In the genomic region with DNA sequence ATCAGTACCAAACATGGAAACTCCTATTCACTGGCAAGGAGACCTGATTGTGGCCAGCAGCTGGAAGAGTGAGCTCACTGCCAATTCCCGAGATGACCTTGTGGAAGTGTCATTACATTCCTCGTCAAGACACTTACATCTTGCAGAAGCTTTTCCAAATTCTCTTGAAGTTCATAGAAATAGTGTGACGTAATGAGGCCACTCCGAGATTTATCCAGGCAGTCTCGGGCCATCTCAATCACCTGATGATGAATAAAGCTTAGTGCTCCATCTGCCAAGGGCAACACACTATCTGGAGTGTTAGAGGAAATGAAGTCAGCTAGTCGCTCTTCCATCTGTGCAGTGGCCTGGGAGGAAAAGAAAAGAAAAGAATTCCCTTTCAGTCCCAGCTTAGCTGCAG, we compare ENCODE assay signal across 26 mouse cellular contexts.
DNase-seq lines count a peak whose midpoint lies in the region; ATAC-seq and TF ChIP-seq lines count a peak whose summit lies in the region.
"Had no signal": no experiment of that assay in that cellular context is flagged by ENCODE, and none has a peak within 500 bp of the region (broad histone marks: within the 10 kb centered on the region; RNA-seq: fewer than 3 reads in every experiment).

No protein-coding gene starts in this region.

- no peak overlapping the region for H3K9ac ChIP-seq in lung, postnatal 0 days (replicated peaks; ENCODE audit: low read depth)
- H3K9ac ChIP-seq in heart, embryonic 15.5 days: no peak overlapping the region
- H3K9ac ChIP-seq: hindbrain, embryonic 12.5 days; limb, embryonic 12.5 days; liver, postnatal 0 days; neural tube, embryonic 13.5 days had no signal

- WGBS in lung, postnatal 0 days: 67% methylated on average over 6 of the region's 6 CpGs
- 76% methylated on average over 6 of the region's 6 CpGs for WGBS in lung, adult 2 months
- WGBS in heart, embryonic 15.5 days: 51% methylated on average over 6 of the region's 6 CpGs

- no peaks in the 10 kb centered on the region for H3K4me1 ChIP-seq in lung, postnatal 0 days (ENCODE audit: insufficient read depth, low read depth, low read length)
- no peaks in the 10 kb centered on the region for H3K4me1 ChIP-seq in lung, adult 2 months (ENCODE audit: control insufficient read depth, insufficient read depth, low read length)
- peaks cover 4% of the 10 kb centered on the region; the same call in 1 of the 2 replicates for H3K4me1 ChIP-seq in heart, embryonic 15.5 days (replicated peaks)
- H3K4me1 ChIP-seq: hindbrain, embryonic 12.5 days; limb, embryonic 12.5 days; midbrain, embryonic 10.5 days; neural tube, embryonic 13.5 days had no signal

- no peak overlapping the region for H3K27ac ChIP-seq in lung, postnatal 0 days (ENCODE audit: low read length)
- H3K27ac ChIP-seq in heart, embryonic 15.5 days: peak overlapping the region; percentile 58
- H3K27ac ChIP-seq: hindbrain, embryonic 12.5 days; limb, embryonic 12.5 days; midbrain, embryonic 10.5 days; neural tube, embryonic 13.5 days; stomach, postnatal 0 days had no signal

- peak; percentile 61 for ATAC-seq in lung, postnatal 0 days
- ATAC-seq in heart, embryonic 15.5 days (replicated peaks; ENCODE audit: insufficient number of reproducible peaks, insufficient read depth, low FRiP score, low read depth): peak; percentile 47; the same call in 1 of the 2 replicates
- ATAC-seq: forebrain, embryonic 16.5 days; liver, postnatal 0 days; midbrain, embryonic 16.5 days had no signal

- TF ChIP-seq CTCF in lung, postnatal 0 days (IDR thresholded peaks at IDR 0.05): no peak
- no peak for TF ChIP-seq CTCF in lung, adult 2 months (IDR thresholded peaks at IDR 0.05; ENCODE audit: insufficient read depth, low read length)

- no peaks in the 10 kb centered on the region for H3K27me3 ChIP-seq in lung, postnatal 0 days (replicated peaks; ENCODE audit: insufficient read depth, low read length)
- no peaks in the 10 kb centered on the region for H3K27me3 ChIP-seq in heart, embryonic 15.5 days
- H3K27me3 ChIP-seq: CH12.LX; hindbrain, embryonic 12.5 days; limb, embryonic 12.5 days; neural tube, embryonic 13.5 days had no signal

- no peak overlapping the region for H3K4me2 ChIP-seq in lung, postnatal 0 days (replicated peaks; ENCODE audit: low read depth, low read length)
- H3K4me2 ChIP-seq in heart, embryonic 15.5 days: no peak overlapping the region
- H3K4me2 ChIP-seq: hindbrain, embryonic 12.5 days; limb, embryonic 12.5 days; liver, embryonic 11.5 days; neural tube, embryonic 13.5 days had no signal

- 0 out of 2 replicates have a peak, but pooled peaks cover 3% of the 10 kb centered on the region for H3K36me3 ChIP-seq in lung, postnatal 0 days (ENCODE audit: insufficient read depth, low read length)
- peaks cover 32% of the 10 kb centered on the region for H3K36me3 ChIP-seq in heart, embryonic 15.5 days

- no peaks in the 10 kb centered on the region for H3K9me3 ChIP-seq in lung, postnatal 0 days (ENCODE audit: low read length)
- H3K9me3 ChIP-seq in heart, embryonic 15.5 days (replicated peaks): no peaks in the 10 kb centered on the region
- H3K9me3 ChIP-seq: G1E; hindbrain, embryonic 12.5 days; limb, embryonic 12.5 days; midbrain, embryonic 10.5 days; neural tube, embryonic 13.5 days had no signal

- no peak for TF ChIP-seq POLR2A in lung, adult 2 months (IDR thresholded peaks at IDR 0.05; ENCODE audit: borderline replicate concordance, extremely low read depth, low read depth, low read length)

- H3K4me3 ChIP-seq in lung, postnatal 0 days (ENCODE audit: low read depth, low read length): no peak overlapping the region
- no peak overlapping the region for H3K4me3 ChIP-seq in lung, adult 2 months (replicated peaks; ENCODE audit: extremely low read depth, low read depth, low read length)
- no peak overlapping the region for H3K4me3 ChIP-seq in heart, embryonic 15.5 days
- H3K4me3 ChIP-seq: hindbrain, embryonic 12.5 days; limb, embryonic 12.5 days; midbrain, embryonic 10.5 days; myocyte; neural tube, embryonic 13.5 days had no signal

- peak; percentile 66 for DNase-seq in lung, postnatal 0 days (ENCODE audit: low spot score)
- DNase-seq in lung, adult 2 months: no peak
- DNase-seq in heart, postnatal 4 days: peak; percentile 49
- peak; percentile 29 for DNase-seq in skeletal muscle tissue, adult 2 months (ENCODE audit: low read depth, low spot score)
- DNase-seq in right cerebral cortex, postnatal 10 days (ENCODE audit: low spot score in 2 of 2): no peak
- no peak for DNase-seq in urinary bladder, adult 18-20 months (ENCODE audit: low spot score in 2 of 2)
- no peak for DNase-seq in adrenal gland, postnatal 14 days
- DNase-seq: adrenal gland, adult 8-10 months; cerebellum, adult 8-10 months; kidney, adult 11 months; kidney, postnatal 4 days; liver, postnatal 0 days; thymus, adult 2 months; thymus, postnatal 4 days had no signal

- TF ChIP-seq EP300 in lung, postnatal 0 days (IDR thresholded peaks at IDR 0.05): no peak

Comparison
In these comparisons a context has a peak if more than half of its experiments do, and no peak if none do; other contexts are left out.
1. DNase-seq: peak in lung, postnatal 0 days (single experiment), heart, postnatal 4 days (single experiment) and skeletal muscle tissue, adult 2 months (single experiment); none in lung, adult 2 months (single experiment), right cerebral cortex, postnatal 10 days (0 of 2), urinary bladder, adult 18-20 months (0 of 2) and adrenal gland, postnatal 14 days (single experiment).